Mouse (Mus musculus): ENCODE data around the gene Gm10097.

GRCm38 (mm10) chr10:5056243-5056735 lies 12.7 kb upstream of the Gm10097 start:
- TF ChIP-seq USF1 (IDR thresholded peaks at IDR 0.05; ENCODE audit: low read depth, low read length) (no peak), TBP (IDR thresholded peaks at IDR 0.05; ENCODE audit: low read depth, low read length) (no peak), GATA1 (IDR thresholded peaks at IDR 0.05; ENCODE audit: low read depth, low read length) (no peak), ELF1 (IDR thresholded peaks at IDR 0.05; ENCODE audit: low read depth, low read length) (no peak)
